Mouse (Mus musculus) forebrain, embryonic 16.5 days (tissue): Measurements from ENCODE around the gene Gnat1. TPM values are rescaled to one million over a fixed set of nuclear protein-coding genes. Genes with fewer than 3 reads are reported as not detected.

Experiments
- ATAC-seq: fragments of 200-750 bp; cut with Nextera tagmentation; 2 replicates; pipeline ENCODE4 v1.8.0; 2017; ENCODE audit warnings: mild to moderate bottlenecking, moderate library complexity
- H3K27ac ChIP-seq: fragments of 300-500 bp; sonication (generic); 2 replicates; pipeline ENCODE4 v1.5.1; 2014; ENCODE audit warnings: low read length, control low read depth
- H3K27me3 ChIP-seq: fragments of 300-500 bp; sonication (generic); replicated peaks from 2 replicates; pipeline ENCODE4 v1.6.1; 2014; ENCODE audit warnings: low read length; ENCODE audit not compliant: control insufficient read depth, insufficient read depth
- H3K36me3 ChIP-seq: fragments of 300-500 bp; sonication (generic); 2 replicates; pipeline ENCODE4 v1.6.1; 2014; ENCODE audit not compliant: control insufficient read depth, insufficient read depth
- H3K4me1 ChIP-seq: fragments of 300-500 bp; sonication (generic); replicated peaks from 2 replicates; pipeline ENCODE4 v1.6.1; 2014; ENCODE audit warnings: low read length; ENCODE audit not compliant: control insufficient read depth, insufficient read depth
- H3K4me2 ChIP-seq: fragments of 300-500 bp; sonication (generic); 2 replicates; pipeline ENCODE4 v1.6.1; 2014; ENCODE audit warnings: mild to moderate bottlenecking, low read length, control low read depth
- H3K4me3 ChIP-seq: fragments of 300-500 bp; sonication (generic); replicated peaks from 2 replicates; pipeline ENCODE4 v1.5.1; 2014; ENCODE audit warnings: mild to moderate bottlenecking, low read length, control low read depth
- H3K9ac ChIP-seq: fragments of 300-500 bp; sonication (generic); replicated peaks from 2 replicates; pipeline ENCODE4 v1.6.1; 2014; ENCODE audit warnings: low read depth, low read length, control low read depth
- H3K9me3 ChIP-seq: fragments of 300-500 bp; sonication (generic); 2 replicates; pipeline ENCODE4 v1.6.1; 2016; ENCODE audit warnings: low read length; ENCODE audit not compliant: control insufficient read depth
- WGBS: fragments of 180-500 bp; shearing (Covaris S2); extraction: QIAGEN DNeasy Blood & Tissue Kit; methylation state at CpG from one replicate; pipeline ENCODE4 v1.1.7; 2014; 5-methylcytosine and 5-hydroxymethylcytosine counted together
- polyA plus RNA-seq: library from polyadenylated mRNA; unstranded; fragments of >200 nt; fragmentation: Nextera tagmentation; extraction: Ambion mirVana; gene quantifications from 2 replicates; pipeline ENCODE4 v1.2.1, GENCODE M21; 2015

Gnat1 gene
- polyA plus RNA-seq: 1.2 and 1.4 TPM in 2 replicates

DNA sequence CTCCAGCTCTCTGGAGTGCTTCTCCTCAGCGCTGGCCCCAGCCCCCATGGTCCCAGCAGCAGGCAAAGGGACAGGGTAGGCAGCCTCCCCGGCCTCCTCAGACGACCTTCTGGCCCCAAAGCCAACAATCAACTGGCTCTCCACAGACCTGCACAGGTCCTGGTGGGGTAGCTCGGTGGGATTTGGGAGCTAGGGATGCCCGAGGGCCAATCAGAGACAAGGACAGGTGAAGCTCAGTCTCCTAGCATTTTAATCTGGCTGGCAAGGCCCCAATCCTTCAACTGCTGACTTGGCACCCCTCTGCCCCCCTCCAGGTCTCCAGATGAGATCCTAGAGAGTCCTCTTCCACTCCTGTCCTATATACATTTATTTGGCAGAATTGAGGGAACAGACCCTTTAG lies at the start of gene Gnat1:
Gnat1 (minus strand) TSS at position 212 of the 400 bp plus-strand sequence.
- no peak within 1 kb of the TSS for H3K4me2 ChIP-seq
- 0 out of 2 replicates have a peak within 1 kb of the TSS, but pooled peaks have one; percentile 6 for H3K9ac ChIP-seq
- no peak for ATAC-seq
- WGBS: 37% methylated on average over 5 of the region's 5 CpGs
- peaks cover 20% of the 10 kb centered on the region for H3K4me1 ChIP-seq
- no peaks in the 10 kb centered on the region for H3K9me3 ChIP-seq
- H3K27ac ChIP-seq: no peak within 1 kb of the TSS
- no peak within 1 kb of the TSS for H3K4me3 ChIP-seq
- H3K36me3 ChIP-seq: peaks cover 6% of the 10 kb centered on the region
- peaks cover 18% of the 10 kb centered on the region for H3K27me3 ChIP-seq

DNA sequence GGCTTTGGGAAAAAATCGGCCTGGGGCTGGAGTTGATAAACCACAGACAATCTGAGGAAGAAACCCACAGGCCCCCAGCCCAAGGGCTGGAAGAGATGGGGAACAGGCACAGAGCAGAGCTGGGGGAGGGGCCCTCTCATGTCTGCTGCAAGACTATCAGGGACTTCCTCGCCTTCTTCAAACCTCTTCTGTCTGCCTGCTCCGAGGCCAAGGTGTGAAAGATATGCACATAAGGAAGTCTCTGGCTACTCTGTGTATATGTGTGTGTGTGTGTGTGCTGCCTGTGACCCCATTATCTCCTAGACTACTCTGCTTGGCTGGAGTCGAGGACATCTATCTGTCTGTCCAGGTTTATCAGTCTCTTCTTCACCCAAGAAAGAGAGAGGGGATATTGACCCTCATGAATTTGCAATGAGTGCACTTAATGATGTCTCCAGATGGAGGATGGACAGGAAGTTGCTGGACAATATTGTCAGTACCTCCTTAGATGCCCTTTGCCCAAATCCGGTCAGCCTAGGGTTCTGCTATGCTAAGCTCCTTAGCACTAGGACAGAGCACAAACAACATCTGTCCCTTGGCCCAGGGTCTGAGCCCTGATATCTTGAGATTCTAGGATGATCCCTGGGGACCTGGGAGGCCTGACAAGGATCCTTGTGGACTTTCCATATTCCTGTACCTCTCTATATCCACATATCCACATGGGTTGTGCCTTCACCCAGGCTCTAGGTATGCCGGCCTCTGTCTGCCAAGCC lies 49.6 kb upstream of the Gnat1 start:
- no peak for ATAC-seq
- Histone ChIP-seq H3K4me2 (no peak overlapping the region), H3K9ac (no peak overlapping the region), H3K4me3 (no peak overlapping the region), H3K27ac (peak overlapping the region; percentile 13; the same call in 1 of the 2 replicates), H3K9me3 (no peaks in the 10 kb centered on the region), H3K4me1 (peaks cover 31% of the 10 kb centered on the region), H3K36me3 (no peaks in the 10 kb centered on the region), H3K27me3 (no peaks in the 10 kb centered on the region)
- WGBS: 71% methylated on average over 6 of the region's 6 CpGs

DNA sequence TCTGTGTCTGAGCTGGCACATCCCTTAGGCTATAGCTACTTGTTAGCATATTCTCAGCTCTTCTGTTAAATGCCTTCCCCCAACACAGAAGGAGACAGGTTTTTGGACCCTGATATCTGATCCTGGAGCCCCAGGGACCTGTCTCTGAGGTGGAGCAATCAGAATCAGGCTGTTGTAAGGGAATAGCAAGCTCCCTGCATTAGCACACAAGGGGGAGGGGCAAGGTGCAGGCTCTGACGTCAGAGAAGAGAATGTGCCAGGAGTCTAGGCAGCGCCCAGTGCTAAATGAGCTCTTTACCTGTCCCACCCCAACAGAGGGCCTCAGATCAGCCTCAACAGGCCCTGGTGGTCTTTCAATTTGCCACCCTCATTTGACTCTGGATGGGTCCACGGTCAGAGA lies 47.5 kb upstream of the Gnat1 start:
- ATAC-seq: no peak
- Histone ChIP-seq H3K9ac (no peak overlapping the region), H3K27ac (no peak overlapping the region; the same call in 1 of the 2 replicates), H3K4me3 (no peak overlapping the region), H3K9me3 (no peaks in the 10 kb centered on the region), H3K36me3 (no peaks in the 10 kb centered on the region), H3K4me1 (peaks cover 45% of the 10 kb centered on the region), H3K27me3 (no peaks in the 10 kb centered on the region), H3K4me2 (no peak overlapping the region)
- 42% methylated on average over 3 of the region's 3 CpGs for WGBS

DNA sequence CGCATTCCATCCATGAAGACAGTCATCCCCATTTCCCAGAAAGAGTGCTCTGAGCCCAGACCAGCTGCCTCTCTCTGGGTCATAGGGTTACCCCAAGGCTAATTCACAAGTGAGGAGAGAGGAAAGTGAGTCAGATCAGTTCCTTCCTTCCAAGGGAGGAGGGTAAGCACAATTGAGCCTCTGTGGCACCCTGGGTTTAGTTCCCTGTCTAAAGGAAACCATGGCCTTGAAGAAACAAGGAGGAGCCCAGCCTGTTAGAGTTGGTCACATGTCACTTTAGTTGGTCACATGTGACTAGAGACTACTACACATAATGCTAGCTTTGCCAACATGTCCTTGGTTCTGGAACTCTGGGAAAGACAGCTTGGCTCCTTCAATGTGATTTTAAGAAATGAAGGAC lies 45.3 kb upstream of the Gnat1 start:
- Histone ChIP-seq H3K27me3 (no peaks in the 10 kb centered on the region), H3K36me3 (no peaks in the 10 kb centered on the region), H3K9ac (no peak overlapping the region), H3K4me3 (no peak overlapping the region), H3K9me3 (no peaks in the 10 kb centered on the region), H3K27ac (no peak overlapping the region), H3K4me1 (peaks cover 37% of the 10 kb centered on the region), H3K4me2 (no peak overlapping the region)
- 96% methylated on average over 1 of the region's 1 CpGs for WGBS
- no peak for ATAC-seq

DNA sequence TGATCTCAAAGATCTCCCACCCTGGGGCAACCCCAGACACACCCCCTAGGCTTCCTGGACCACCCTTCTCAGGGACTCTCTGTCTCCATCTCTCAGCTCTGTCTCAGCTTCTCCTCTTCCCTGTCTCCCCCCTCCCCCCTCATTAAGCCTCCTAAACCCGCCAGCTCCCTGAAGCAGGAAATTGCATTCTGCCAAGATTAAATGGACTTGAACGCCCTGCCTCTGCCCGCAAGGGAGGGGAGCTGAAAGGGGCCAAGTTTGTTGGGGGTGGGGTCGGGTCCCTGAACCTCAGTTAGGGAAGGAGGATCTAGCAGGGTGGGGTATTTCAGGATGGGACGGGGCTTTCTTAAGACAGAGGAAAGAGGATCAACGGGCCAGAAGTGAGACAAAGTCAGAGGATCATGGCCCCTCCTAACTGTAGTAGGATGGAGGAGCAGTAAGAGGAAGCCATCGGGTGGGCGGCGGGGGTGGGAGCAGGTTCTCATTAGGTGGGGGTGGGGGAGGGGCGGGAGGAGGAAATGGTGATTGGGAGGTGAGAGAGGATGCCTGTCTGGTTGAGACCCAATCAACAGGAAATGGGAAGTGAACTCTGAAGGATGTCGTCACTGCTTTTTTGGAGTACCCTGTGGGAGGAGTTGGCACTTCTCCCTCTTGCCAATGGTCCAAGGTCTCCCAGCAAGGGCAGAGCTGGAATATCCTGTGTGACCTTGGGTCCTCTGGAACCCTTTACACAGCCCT lies 44.5 kb upstream of the Gnat1 start:
- Histone ChIP-seq H3K36me3 (no peaks in the 10 kb centered on the region), H3K4me3 (no peak overlapping the region), H3K4me2 (peak overlapping the region; percentile 25; the same call in 1 of the 2 replicates), H3K4me1 (peaks cover 29% of the 10 kb centered on the region), H3K9ac (0 out of 2 replicates have a peak overlapping the region, but pooled peaks have one; percentile 9), H3K27me3 (no peaks in the 10 kb centered on the region), H3K9me3 (no peaks in the 10 kb centered on the region), H3K27ac (no peak overlapping the region)
- ATAC-seq: peak; percentile 69
- WGBS: 7% methylated on average over 10 of the region's 11 CpGs

DNA sequence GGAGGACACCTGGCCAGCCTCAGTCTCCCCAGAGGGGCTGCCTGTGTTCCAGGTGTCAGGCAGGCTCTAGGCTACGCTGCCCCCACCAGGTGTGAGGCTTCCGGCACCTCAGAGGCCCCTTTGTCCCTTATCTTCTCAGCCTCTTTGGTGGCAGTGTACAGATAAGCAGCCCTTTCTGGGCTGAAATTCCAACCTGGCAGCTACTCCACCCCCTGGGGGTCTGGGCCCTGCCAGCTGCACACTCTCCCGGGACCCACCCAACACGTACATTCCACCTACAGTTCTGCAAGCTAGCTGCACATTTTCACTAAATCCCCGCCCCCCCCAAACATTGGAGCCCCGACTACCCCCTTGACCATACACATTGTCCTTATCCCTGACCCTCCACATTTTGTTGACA lies 43.8 kb upstream of the Gnat1 start:
- no peaks in the 10 kb centered on the region for H3K36me3 ChIP-seq
- no peak overlapping the region; the same call in 1 of the 2 replicates for H3K9ac ChIP-seq
- no peak overlapping the region for H3K27ac ChIP-seq
- peak; percentile 34; the same call in 1 of the 2 replicates for ATAC-seq
- H3K4me2 ChIP-seq: no peak overlapping the region
- H3K4me1 ChIP-seq: peaks cover 28% of the 10 kb centered on the region
- 18% methylated on average over 6 of the region's 6 CpGs for WGBS
- no peaks in the 10 kb centered on the region for H3K9me3 ChIP-seq
- H3K4me3 ChIP-seq: no peak overlapping the region
- no peaks in the 10 kb centered on the region for H3K27me3 ChIP-seq

DNA sequence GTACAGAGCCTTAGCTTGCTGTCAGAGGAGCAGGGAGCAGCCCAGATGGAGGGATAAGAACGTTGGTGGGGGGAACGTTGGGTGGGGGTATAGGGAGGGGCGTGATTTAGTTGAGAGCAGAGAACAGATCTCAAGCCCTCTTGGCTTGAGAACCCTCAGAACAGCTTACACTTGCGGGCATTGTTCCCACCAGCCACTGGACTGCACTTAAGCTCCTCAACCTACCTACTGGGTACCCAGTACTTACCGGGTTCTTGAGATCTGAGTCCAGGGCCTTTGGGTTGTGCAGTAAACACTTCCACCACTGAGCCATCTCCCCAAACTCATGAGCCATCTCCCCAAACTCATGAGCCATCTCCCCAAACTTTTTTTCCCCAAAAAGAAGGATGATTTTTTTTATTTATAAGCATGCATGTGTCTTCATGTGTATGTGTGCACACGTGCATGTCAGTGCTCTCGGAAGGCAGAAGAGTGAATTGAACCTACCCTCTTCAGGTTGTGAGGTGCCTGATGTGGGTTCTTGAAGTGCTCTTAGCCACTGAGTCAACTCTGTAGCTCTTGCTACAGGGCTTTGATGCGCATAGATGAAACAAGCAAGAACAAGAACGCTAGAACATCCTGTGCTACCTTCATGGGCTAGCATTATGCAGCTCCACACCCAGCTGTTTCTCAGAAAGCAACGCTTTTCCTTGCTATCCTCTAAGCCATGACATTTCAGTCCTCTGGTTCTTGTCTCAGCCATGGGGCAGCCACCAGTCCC lies 39.4 kb upstream of the Gnat1 start:
- WGBS: 86% methylated on average over 10 of the region's 10 CpGs
- no peak for ATAC-seq
- Histone ChIP-seq H3K36me3 (no peaks in the 10 kb centered on the region), H3K27me3 (no peaks in the 10 kb centered on the region), H3K27ac (no peak overlapping the region), H3K9ac (no peak overlapping the region), H3K4me3 (no peak overlapping the region), H3K9me3 (no peaks in the 10 kb centered on the region), H3K4me1 (peaks cover 26% of the 10 kb centered on the region), H3K4me2 (no peak overlapping the region)

DNA sequence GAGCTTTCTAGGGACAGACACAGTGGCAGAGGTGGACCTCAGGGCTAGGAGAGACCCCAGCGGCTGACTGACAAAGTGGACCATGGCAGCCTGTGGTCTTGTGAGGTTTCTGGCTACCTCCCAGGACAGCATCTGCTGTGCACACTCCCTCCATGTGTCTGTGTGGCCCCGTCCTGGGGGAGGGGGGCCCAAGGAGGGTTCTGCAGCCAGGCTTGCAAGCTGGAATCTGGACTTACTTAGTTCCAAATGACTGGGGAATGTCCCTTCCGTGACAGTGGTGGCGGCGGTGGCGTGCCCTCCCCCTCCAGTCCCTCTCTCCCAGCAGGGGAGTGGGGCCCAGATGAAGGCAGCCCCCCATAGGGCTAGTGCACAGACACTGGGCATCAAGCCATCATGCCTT lies 37.4 kb upstream of the Gnat1 start:
- no peak overlapping the region for H3K4me3 ChIP-seq
- WGBS: 29% methylated on average over 6 of the region's 6 CpGs
- no peak for ATAC-seq

DNA sequence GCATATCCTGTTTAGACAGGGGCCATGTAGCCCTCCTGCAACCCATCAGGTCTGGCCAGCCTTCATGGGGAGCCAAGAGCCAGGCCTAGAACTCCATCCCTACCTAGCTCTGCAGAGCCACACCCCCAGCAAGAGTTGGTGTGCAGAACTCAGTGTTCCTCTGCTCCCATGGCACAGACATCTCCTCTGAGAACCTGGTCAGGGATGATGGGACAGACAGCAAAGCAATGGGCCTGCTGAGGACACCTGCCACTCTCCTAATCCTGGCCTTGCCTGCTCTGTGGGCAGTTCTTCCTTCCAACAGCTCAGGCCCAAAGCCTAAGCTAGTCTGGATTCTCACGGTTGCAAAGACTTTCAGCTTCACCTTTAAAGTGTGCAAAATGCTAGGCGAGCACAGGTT lies 36.1 kb upstream of the Gnat1 start:
- Histone ChIP-seq H3K9ac (no peak overlapping the region), H3K27ac (no peak overlapping the region), H3K4me2 (no peak overlapping the region), H3K9me3 (no peaks in the 10 kb centered on the region), H3K4me1 (peaks cover 14% of the 10 kb centered on the region), H3K36me3 (no peaks in the 10 kb centered on the region), H3K4me3 (no peak overlapping the region), H3K27me3 (peaks cover 3% of the 10 kb centered on the region; the same call in 1 of the 2 replicates)
- no peak for ATAC-seq
- WGBS: 78% methylated on average over 2 of the region's 2 CpGs

More for the DNA sequence above, 37.4 kb upstream of the Gnat1 start:
- Histone ChIP-seq H3K27ac (no peak overlapping the region), H3K9me3 (no peaks in the 10 kb centered on the region), H3K9ac (no peak overlapping the region), H3K36me3 (no peaks in the 10 kb centered on the region), H3K4me1 (peaks cover 14% of the 10 kb centered on the region), H3K4me2 (no peak overlapping the region), H3K27me3 (no peaks in the 10 kb centered on the region)
